22 mouse cellular contexts compared by ENCODE assay signal in the genomic region with DNA sequence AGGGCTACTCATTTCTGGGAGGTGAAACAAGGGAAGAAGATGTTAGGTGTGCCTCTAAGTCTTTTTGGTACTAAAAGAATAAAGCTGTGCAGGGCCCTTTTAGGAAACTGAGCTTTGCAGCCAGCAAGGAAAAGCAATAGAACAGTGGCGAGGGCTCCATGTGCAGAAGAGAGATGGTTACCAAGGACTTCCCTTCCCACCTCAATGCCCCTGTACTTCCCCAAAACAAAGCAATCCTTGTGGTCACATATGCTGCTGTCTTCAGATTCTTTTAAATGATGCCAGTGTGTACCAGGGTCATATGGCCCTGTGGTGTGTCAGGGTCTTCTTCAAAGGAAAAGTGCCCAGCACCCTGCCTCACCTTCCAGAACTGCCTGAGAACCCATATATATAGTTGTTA. TPM values are rescaled to one million over a fixed set of nuclear protein-coding genes. Genes with fewer than 3 reads are reported as not detected.
A peak's percentile ranks its signal among the peaks of the same experiment; 100 is the strongest.
DNase-seq lines count a peak whose midpoint lies in the region; ATAC-seq lines count a peak whose summit lies in the region.
"Had no signal": no experiment of that assay in that cellular context is flagged by ENCODE, and none has a peak within 500 bp of the region (broad histone marks: within the 10 kb centered on the region; RNA-seq: fewer than 3 reads in every experiment).

No protein-coding gene starts in this region.

- no peak overlapping the region for H3K9ac ChIP-seq in liver, embryonic 16.5 days (ENCODE audit: low read depth, low read length)
- H3K9ac ChIP-seq: embryonic facial prominence, embryonic 13.5 days; forebrain, embryonic 13.5 days; forebrain, postnatal 0 days; hindbrain, embryonic 13.5 days had no signal

- no peaks in the 10 kb centered on the region for H3K9me3 ChIP-seq in liver, embryonic 16.5 days (replicated peaks; ENCODE audit: control insufficient read depth, low read length)
- H3K9me3 ChIP-seq: embryonic facial prominence, embryonic 13.5 days; forebrain, embryonic 13.5 days; hindbrain, embryonic 13.5 days had no signal

- peaks cover 13% of the 10 kb centered on the region for H3K4me1 ChIP-seq in liver, embryonic 16.5 days (ENCODE audit: control insufficient read depth, low read depth, low read length)
- H3K4me1 ChIP-seq: embryonic facial prominence, embryonic 13.5 days; forebrain, embryonic 13.5 days; hindbrain, embryonic 13.5 days had no signal

- H3K79me2 ChIP-seq in macrophage (ENCODE audit: inconsistent target), result peaks cover 79% of the 10 kb centered on the region

- H3K36me3 ChIP-seq in liver, embryonic 16.5 days (ENCODE audit: control insufficient read depth, insufficient read depth), result peaks cover 99% of the 10 kb centered on the region
- no peaks in the 10 kb centered on the region for H3K36me3 ChIP-seq in macrophage (ENCODE audit: inconsistent target)

- 0 out of 2 replicates have a peak overlapping the region, but pooled peaks have one; percentile 22 for H3K27ac ChIP-seq in liver, embryonic 16.5 days (ENCODE audit: low read length)
- peak overlapping the region; percentile 42 for H3K27ac ChIP-seq in macrophage
- H3K27ac ChIP-seq: embryonic facial prominence, embryonic 13.5 days; forebrain, embryonic 13.5 days; hindbrain, embryonic 13.5 days; hindbrain, postnatal 0 days had no signal

- H3K4me2 ChIP-seq in liver, embryonic 16.5 days (ENCODE audit: low read depth, low read length), result no peak overlapping the region
- H3K4me2 ChIP-seq: embryonic facial prominence, embryonic 13.5 days; forebrain, embryonic 13.5 days; hindbrain, embryonic 13.5 days had no signal

- no peaks in the 10 kb centered on the region for H3K27me3 ChIP-seq in liver, embryonic 16.5 days (ENCODE audit: control insufficient read depth, insufficient read depth, low read depth, low read length)
- H3K27me3 ChIP-seq: CH12.LX; embryonic facial prominence, embryonic 13.5 days; forebrain, embryonic 13.5 days; hindbrain, embryonic 13.5 days; Patski had no signal

- no peak for DNase-seq in liver
- no peak for DNase-seq in right cerebral cortex, postnatal 36 days (ENCODE audit: low spot score in 2 of 2)
- no peak for DNase-seq in spleen, adult 18-20 months
- DNase-seq: adrenal gland, postnatal 14 days; cerebellum, adult 11 months; cerebellum, adult 8-10 months; cerebellum, postnatal 14 days; forebrain, postnatal 0 days; gastrocnemius, postnatal 36 days; heart, postnatal 10 days; heart, postnatal 4 days had no signal

- no peak overlapping the region for H3K4me3 ChIP-seq in liver, embryonic 16.5 days (ENCODE audit: low read depth, low read length)
- H3K4me3 ChIP-seq in macrophage (ENCODE audit: inconsistent target), result no peak overlapping the region
- H3K4me3 ChIP-seq: embryonic facial prominence, embryonic 13.5 days; forebrain, embryonic 13.5 days; hindbrain, embryonic 13.5 days had no signal

- WGBS in liver, embryonic 16.5 days (ENCODE audit: insufficient replicate concordance), result 88% methylated on average over 1 of the region's 1 CpGs
- WGBS in macrophage (ENCODE audit: missing documents), result 20% methylated on average over 1 of the region's 1 CpGs

- no peak for ATAC-seq in liver, embryonic 16.5 days (ENCODE audit: low read depth)
- ATAC-seq in common myeloid progenitor, adult 5-6 weeks (replicated peaks; ENCODE audit: low read depth, poor library complexity, severe bottlenecking), result peak; percentile 73
- ATAC-seq in frontal cortex, adult (ENCODE audit: low TSS enrichment), result no peak
- ATAC-seq: activated CD4-positive, CD25-positive, alpha-beta regulatory T cell, adult 4 months; forebrain, embryonic 13.5 days; forebrain, postnatal 0 days; hindbrain, postnatal 0 days; Patski had no signal

RNA-seq across cellular contexts. Expression of a gene that starts 11.1 kb away (rescaled TPM):
- polyA plus RNA-seq in liver, embryonic 16.5 days (2015; fragmentation: Nextera tagmentation; extraction: Ambion mirVana), result 81.1 and 89.2 TPM in 2 replicates
- total RNA-seq in common myeloid progenitor, adult 5-6 weeks (2017), result 396 and 444 TPM in 2 replicates
- 100 to 1,000 TPM in 14 of 26 experiments, 10 to 100 TPM in 12; 20.5 to 572 (median 122) TPM for total RNA-seq in macrophage (2018; cell fraction: chromatin; rRNA removed)
- 100 to 1,000 TPM in 1 of 26 experiments, 10 to 100 TPM in 22, 1 to 10 TPM in 3; 8.8 to 101 (median 19.2) TPM for total RNA-seq in macrophage (2018; cell fraction: cytosol; rRNA removed)
- 100 to 1,000 TPM in 14 of 26 experiments, 10 to 100 TPM in 12; 13.1 to 253 (median 111) TPM for total RNA-seq in macrophage (2018; cell fraction: nucleus; rRNA removed)
- polyA plus RNA-seq in macrophage (2018), result 4.2 to 24.2 TPM (median 17.5 TPM) in 3 replicates
